Mouse (Mus musculus): Measurements from ENCODE around the gene Slc7a10. TPM values are rescaled to one million over a fixed set of nuclear protein-coding genes. Genes with fewer than 3 reads are reported as not detected.

Slc7a10 gene
- total RNA-seq, 2 experiments from 2014 or later: not detected

- ATAC-seq (replicated peaks; ENCODE audit: low FRiP score, low TSS enrichment, poor library complexity, severe bottlenecking): peak; percentile 86
Observed at GRCm38 (mm10) chr7:35169341-35169740, 16.8 kb upstream of the Slc7a10 start.

- peak; percentile 72 for ATAC-seq (replicated peaks; ENCODE audit: low FRiP score, low TSS enrichment, poor library complexity, severe bottlenecking)
Observed at GRCm38 (mm10) chr7:35171867-35172382, 14.3 kb upstream of the Slc7a10 start.

- ATAC-seq (replicated peaks; ENCODE audit: low FRiP score, low TSS enrichment, poor library complexity, severe bottlenecking): no peak
Observed at GRCm38 (mm10) chr7:35172519-35172918, 13.7 kb upstream of the Slc7a10 start.

- no peak for ATAC-seq (replicated peaks; ENCODE audit: low FRiP score, low TSS enrichment, poor library complexity, severe bottlenecking)
Observed at GRCm38 (mm10) chr7:35175533-35175932, 10.7 kb upstream of the Slc7a10 start.

GRCm38 (mm10) chr7:35176412-35177381 is 9.5 kb upstream of the Slc7a10 start:
- ATAC-seq (replicated peaks; ENCODE audit: low FRiP score, low TSS enrichment, poor library complexity, severe bottlenecking): no peak; the same call in 1 of the 2 replicates

GRCm38 (mm10) chr7:35184833-35185724 is 1.1 kb upstream of the Slc7a10 start:
- ATAC-seq (replicated peaks; ENCODE audit: low FRiP score, low TSS enrichment, poor library complexity, severe bottlenecking): no peak

GRCm38 (mm10) chr7:35189699-35190098 is 3.5 kb downstream of the Slc7a10 start:
- no peak for ATAC-seq (replicated peaks; ENCODE audit: low FRiP score, low TSS enrichment, poor library complexity, severe bottlenecking)

- ATAC-seq (replicated peaks; ENCODE audit: low FRiP score, low TSS enrichment, poor library complexity, severe bottlenecking): no peak
Observed at GRCm38 (mm10) chr7:35191276-35191675, 5.1 kb downstream of the Slc7a10 start.

- no peak for ATAC-seq (replicated peaks; ENCODE audit: low FRiP score, low TSS enrichment, poor library complexity, severe bottlenecking)
Observed at GRCm38 (mm10) chr7:35197022-35197421, 10.8 kb downstream of the Slc7a10 start.

- no peak for ATAC-seq (replicated peaks; ENCODE audit: low FRiP score, low TSS enrichment, poor library complexity, severe bottlenecking)
Observed at GRCm38 (mm10) chr7:35198981-35199754, 13.0 kb downstream of the Slc7a10 start.

GRCm38 (mm10) chr7:35199755-35200154 is 13.6 kb downstream of the Slc7a10 start:
- ATAC-seq (replicated peaks; ENCODE audit: low FRiP score, low TSS enrichment, poor library complexity, severe bottlenecking): no peak

GRCm38 (mm10) chr7:35211791-35212190 is 25.6 kb downstream of the Slc7a10 start:
- no peak for ATAC-seq (replicated peaks; ENCODE audit: low FRiP score, low TSS enrichment, poor library complexity, severe bottlenecking)

- no peak for ATAC-seq (replicated peaks; ENCODE audit: low FRiP score, low TSS enrichment, poor library complexity, severe bottlenecking)
Observed at GRCm38 (mm10) chr7:35214442-35215222, 28.4 kb downstream of the Slc7a10 start.

GRCm38 (mm10) chr7:35215225-35215624 is 29.0 kb downstream of the Slc7a10 start, which contains the start of gene Lrp3:
Gene Lrp3 (minus strand): TSS chr7:35215498.
- no peak for ATAC-seq (replicated peaks; ENCODE audit: low FRiP score, low TSS enrichment, poor library complexity, severe bottlenecking)

- no peak for ATAC-seq (replicated peaks; ENCODE audit: low FRiP score, low TSS enrichment, poor library complexity, severe bottlenecking)
Observed at GRCm38 (mm10) chr7:35215731-35216130, 29.5 kb downstream of the Slc7a10 start.

- no peak for ATAC-seq (replicated peaks; ENCODE audit: low FRiP score, low TSS enrichment, poor library complexity, severe bottlenecking)
Observed at GRCm38 (mm10) chr7:35220694-35221365, 34.6 kb downstream of the Slc7a10 start.

GRCm38 (mm10) chr7:35230333-35230732 is 44.1 kb downstream of the Slc7a10 start:
- no peak for ATAC-seq (replicated peaks; ENCODE audit: low FRiP score, low TSS enrichment, poor library complexity, severe bottlenecking)
